Mouse (Mus musculus): Measurements from ENCODE around the gene Calm1.
"Not testable (repeated sequence)": the region's sequence is repeated elsewhere in the genome, so short reads cannot be mapped to it uniquely, and the experiment has no call there.

Calm1 gene

GRCm38 (mm10) chr12:100198967-100199660 lies at the start of gene Calm1:
Calm1 (plus strand) TSS chr12:100199435.
- in situ Hi-C loops (cut with MseI, MboI): no loop called here

- in situ Hi-C loops (cut with MseI, MboI): no loop called here
These were observed 46.8 kb upstream of the Calm1 start for GRCm38 (mm10) chr12:100152466-100152865.

- in situ Hi-C loops (cut with MseI, MboI): no loop called here
These were observed 39.8 kb upstream of the Calm1 start, which contains the start of gene Nrde2 for GRCm38 (mm10) chr12:100159261-100159975. Nrde2 (minus strand) TSS chr12:100159653.

DNA sequence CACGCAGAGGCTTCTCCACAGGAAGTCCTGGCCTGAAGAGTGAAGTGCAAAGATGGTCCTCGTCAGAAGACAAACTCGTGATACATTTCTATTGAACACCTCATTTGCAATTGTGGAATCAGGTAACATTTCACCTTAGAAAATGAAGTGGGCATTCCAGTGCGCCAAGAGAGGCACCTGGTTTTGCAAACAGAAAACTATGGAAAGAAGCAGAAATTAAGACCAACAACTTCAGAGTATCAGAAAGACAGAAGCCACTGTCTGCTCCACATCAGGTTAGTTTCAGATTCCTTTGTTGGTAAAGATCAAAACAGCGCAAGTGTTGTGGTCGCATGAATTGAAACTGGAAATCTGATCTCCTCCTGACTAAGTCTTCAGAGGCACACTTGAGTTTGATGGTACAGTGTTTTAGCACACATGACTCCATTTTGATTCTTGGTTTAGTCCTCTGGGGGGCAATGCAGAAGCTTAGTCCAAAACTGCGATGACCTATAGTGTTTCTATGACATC lies 34.2 kb upstream of the Calm1 start:
- in situ Hi-C loops (cut with MseI, MboI): no loop called here

GRCm38 (mm10) chr12:100166177-100166576 lies 33.1 kb upstream of the Calm1 start:
- in situ Hi-C loops (cut with MseI, MboI): no loop called here

GRCm38 (mm10) chr12:100166939-100167338 lies 32.3 kb upstream of the Calm1 start:
- in situ Hi-C loops (cut with MseI, MboI): no loop called here

DNA sequence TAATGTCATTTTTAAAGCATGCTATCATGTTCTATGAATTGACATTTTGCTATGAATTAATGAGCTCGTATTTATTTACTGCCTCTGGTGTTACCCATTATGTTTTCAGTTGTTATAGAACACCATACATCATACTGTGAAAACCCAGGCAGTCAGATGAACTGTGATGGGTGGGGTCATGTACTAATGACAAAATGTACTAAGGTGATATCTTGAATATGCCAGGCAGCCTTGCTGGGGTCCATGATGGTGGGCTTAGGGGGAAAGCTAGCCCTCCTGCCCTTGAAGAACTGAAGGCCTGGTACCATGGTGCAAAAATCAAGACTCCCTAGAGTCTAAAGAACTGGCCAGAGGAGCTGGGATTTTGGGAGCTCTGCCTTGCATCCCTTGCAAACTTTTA lies 31.7 kb upstream of the Calm1 start:
- in situ Hi-C loops (cut with MseI, MboI): no loop called here

GRCm38 (mm10) chr12:100167931-100168871 lies 31.0 kb upstream of the Calm1 start:
- in situ Hi-C loops (cut with MseI, MboI): no loop called here

DNA sequence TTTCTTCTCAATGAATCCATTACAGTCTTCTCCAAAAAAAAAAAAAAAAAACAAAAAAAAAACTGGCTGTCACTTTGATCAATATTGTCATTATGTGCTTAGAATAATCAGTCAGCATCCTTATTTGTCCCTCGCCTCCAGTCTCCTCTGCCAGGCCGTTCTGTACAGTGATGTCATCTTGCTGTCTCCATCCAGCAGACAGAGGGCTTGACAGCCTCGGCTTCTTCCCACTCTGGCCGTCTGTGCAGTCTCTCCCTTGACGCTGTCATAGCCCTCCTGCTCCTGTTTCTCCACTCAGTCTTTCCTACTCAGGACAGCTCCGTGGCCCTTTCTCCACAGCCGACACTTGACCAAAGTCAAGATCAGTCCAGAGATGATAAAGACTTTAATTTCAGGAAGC lies 26.8 kb upstream of the Calm1 start:
- in situ Hi-C loops (cut with MseI, MboI): no loop called here

GRCm38 (mm10) chr12:100176469-100177056 lies 22.7 kb upstream of the Calm1 start:
- in situ Hi-C loops (cut with MseI, MboI): no loop called here

DNA sequence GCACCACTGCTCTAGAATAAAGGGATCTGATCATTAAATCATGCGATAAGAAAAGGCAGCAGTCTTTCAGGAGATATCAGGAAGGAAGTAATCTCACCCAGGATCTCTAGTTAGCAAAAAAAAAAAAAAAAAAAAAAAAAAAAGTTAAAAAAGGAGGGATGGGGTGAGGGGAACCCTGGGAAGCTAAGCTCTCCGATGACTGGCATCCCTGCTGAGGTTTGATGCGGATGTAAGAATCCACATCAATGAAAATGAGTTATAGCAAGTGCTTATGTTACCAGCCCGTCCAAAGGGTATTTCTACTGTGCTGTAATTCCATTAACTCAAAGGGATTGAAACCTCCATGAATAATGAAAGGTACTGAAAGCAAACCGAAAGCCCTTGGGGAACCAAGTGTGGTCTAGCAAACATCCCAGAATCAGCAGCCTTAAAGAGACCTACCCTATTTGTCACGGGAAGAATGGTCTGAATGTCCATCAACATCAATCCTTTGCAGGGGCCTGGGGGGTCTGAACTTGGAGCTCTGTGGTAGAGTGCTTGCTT lies 20.3 kb upstream of the Calm1 start:
- in situ Hi-C loops (cut with MseI, MboI): no loop called here

- in situ Hi-C loops (cut with MseI, MboI): no loop called here
These were observed 18.4 kb upstream of the Calm1 start for GRCm38 (mm10) chr12:100180802-100181201.

DNA sequence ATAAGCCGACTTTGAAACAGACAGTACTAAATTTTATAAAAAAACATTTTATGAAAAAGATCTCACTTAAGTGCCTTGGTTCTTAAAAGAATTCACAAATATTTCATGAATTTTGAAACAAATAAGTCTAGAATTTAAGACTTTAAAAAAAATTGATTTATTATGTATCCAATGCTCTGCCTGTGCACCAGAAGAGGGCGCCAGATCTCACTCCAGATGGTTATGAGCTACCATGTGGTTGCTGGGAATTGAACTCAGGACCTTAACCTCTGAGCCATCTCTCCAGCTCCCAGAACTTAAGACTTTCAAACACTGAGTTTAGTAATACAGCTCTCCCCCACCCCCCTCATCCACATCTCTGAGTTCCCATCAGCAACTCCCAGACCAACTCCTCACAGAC lies 16.6 kb upstream of the Calm1 start:
- in situ Hi-C loops (cut with MseI, MboI): no loop called here

DNA sequence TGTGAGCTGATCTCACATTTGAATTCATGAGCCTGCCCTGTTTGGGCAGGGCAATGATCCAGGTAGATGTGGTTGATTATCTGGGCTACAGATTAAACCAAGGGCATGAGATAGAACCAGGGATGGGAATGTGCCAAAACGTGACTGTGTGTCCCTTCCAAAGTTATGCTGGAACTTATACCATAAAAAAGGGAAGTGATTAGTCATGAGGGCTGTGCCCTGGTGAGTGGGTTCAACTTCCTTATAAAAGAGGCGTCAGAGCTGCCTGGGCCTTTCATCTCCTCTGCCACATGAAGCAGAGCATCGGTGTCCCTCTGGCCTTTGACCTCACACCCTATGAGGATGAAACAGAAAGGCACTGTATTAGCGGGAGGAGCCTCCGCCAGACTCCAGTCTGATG lies 15.3 kb upstream of the Calm1 start:
- in situ Hi-C loops (cut with MseI, MboI): no loop called here

DNA sequence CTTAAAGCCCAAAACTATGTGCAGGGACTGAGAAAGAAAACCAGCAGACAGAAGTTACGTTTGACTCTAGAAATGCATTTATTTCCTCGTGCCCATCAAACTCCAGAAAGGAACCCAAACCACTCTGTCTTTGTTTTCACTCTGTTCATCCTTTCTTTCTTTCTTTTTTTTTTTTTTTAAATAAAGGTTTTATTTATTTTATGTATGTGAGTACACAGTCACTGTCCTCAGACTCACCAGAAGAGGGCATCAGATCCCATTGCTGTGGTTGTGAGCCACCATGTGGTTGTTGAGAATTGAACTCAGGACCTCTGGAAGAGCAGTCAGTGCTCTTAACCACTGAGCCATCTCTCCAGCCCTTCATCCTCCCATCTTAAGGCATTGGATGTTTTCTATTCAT lies 14.3 kb upstream of the Calm1 start:
- in situ Hi-C loops (cut with MseI, MboI): not testable (repeated sequence)

GRCm38 (mm10) chr12:100185897-100186296 lies 13.3 kb upstream of the Calm1 start:
- in situ Hi-C loops (cut with MseI, MboI): no loop called here

DNA sequence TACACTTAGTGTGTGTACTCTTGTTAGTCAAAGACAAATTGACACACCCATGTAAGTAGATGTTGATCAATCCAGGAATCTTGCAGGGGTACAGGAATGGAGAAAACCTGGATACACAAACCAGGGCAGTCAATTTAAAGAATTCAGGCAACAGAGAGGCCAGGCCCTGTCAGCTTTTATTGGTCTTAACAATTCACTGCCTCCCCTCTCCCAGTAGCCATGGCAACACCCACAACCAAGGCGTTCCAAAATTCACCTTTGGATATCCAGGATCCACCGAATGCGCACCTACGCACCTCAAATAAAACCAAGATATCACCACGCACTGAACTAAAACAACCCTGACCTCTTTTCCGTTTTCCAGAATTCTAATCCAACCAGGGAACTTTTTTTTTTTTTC lies 12.9 kb upstream of the Calm1 start:
- in situ Hi-C loops (cut with MseI, MboI): no loop called here

- in situ Hi-C loops (cut with MseI, MboI): no loop called here
These were observed 12.1 kb upstream of the Calm1 start for GRCm38 (mm10) chr12:100187013-100187755.

GRCm38 (mm10) chr12:100187756-100188430 lies 11.3 kb upstream of the Calm1 start:
- in situ Hi-C loops (cut with MseI, MboI): no loop called here

DNA sequence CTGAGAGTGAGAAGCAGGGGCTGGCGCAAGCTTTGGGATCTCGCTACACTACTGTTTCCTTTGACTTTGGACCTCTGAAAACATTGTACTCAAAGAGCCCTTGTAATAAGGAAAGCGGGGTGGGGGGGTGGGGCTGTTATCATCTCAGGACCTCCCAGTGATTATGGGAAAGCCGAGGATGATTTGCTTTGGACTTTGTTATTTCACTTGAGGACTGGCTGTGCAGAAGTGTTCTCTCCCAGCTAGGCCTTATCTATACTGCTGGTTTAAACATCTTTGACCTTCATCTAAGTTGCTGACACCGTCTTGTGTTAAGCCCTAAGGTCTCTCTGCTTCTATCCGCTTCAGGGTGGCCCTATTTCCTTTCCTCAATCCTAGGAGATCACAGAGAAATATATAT lies 8.4 kb upstream of the Calm1 start:
- in situ Hi-C loops (cut with MseI, MboI): no loop called here
